Mouse (Mus musculus) hindbrain, postnatal 0 days (tissue): ENCODE data around the gene Rps2. TPM values are rescaled to one million over a fixed set of nuclear protein-coding genes. Genes with fewer than 3 reads are reported as not detected.
A peak's percentile ranks its signal among the peaks of the same experiment; 100 is the strongest.

Source experiments
- ATAC-seq: fragments of 200-750 bp; cut with Nextera tagmentation; 2 replicates; pipeline ENCODE4 v1.8.0; 2017; ENCODE audit warnings: mild to moderate bottlenecking, moderate TSS enrichment, moderate library complexity
- DNase-seq: peaks from one replicate; pipeline ENCODE4 v3.0.0-alpha.2; 2015; ENCODE audit warnings: low spot score
- H3K27ac ChIP-seq: fragments of 300-500 bp; sonication (generic); 2 replicates; pipeline ENCODE4 v1.5.1; 2014; ENCODE audit warnings: mild to moderate bottlenecking
- H3K27me3 ChIP-seq: fragments of 300-500 bp; sonication (generic); 2 replicates; pipeline ENCODE4 v1.6.1; 2014; ENCODE audit warnings: low read length, mixed read lengths; ENCODE audit not compliant: insufficient read depth
- H3K36me3 ChIP-seq: fragments of 300-500 bp; sonication (generic); 2 replicates; pipeline ENCODE4 v1.6.1; 2014; ENCODE audit warnings: low read length, mixed read lengths; ENCODE audit not compliant: insufficient read depth
- H3K4me1 ChIP-seq: fragments of 300-500 bp; sonication (generic); 2 replicates; pipeline ENCODE4 v1.6.1; 2014; ENCODE audit warnings: antibody characterized with exemption, low read length, mixed read lengths; ENCODE audit not compliant: insufficient read depth
- H3K4me2 ChIP-seq: fragments of 300-500 bp; sonication (generic); 2 replicates; pipeline ENCODE4 v1.6.1; 2014; ENCODE audit warnings: low read depth, mild to moderate bottlenecking, low read length, moderate library complexity, mixed read lengths
- H3K4me3 ChIP-seq: fragments of 300-500 bp; sonication (generic); 2 replicates; pipeline ENCODE4 v1.5.1; 2014; ENCODE audit warnings: low read length
- H3K9ac ChIP-seq: fragments of 300-500 bp; sonication (generic); replicated peaks from 2 replicates; pipeline ENCODE4 v1.6.1; 2014; ENCODE audit warnings: mild to moderate bottlenecking, low read length, moderate library complexity, mixed read lengths
- H3K9me3 ChIP-seq: fragments of 300-500 bp; sonication (generic); 2 replicates; pipeline ENCODE4 v1.6.1; 2016; ENCODE audit warnings: low read length, mixed read lengths
- CTCF ChIP-seq: IDR thresholded peaks from 2 replicates; pipeline ENCODE4 v1.5.1; 2016; ENCODE audit warnings: antibody characterized with exemption, control low read depth, low read depth
- WGBS: fragments of 180-500 bp; shearing (Covaris S2); extraction: QIAGEN DNeasy Blood & Tissue Kit; methylation state at CpG from one replicate; pipeline ENCODE4 v1.1.7; 2014; 5-methylcytosine and 5-hydroxymethylcytosine counted together
- polyA plus RNA-seq: library from polyadenylated mRNA; unstranded; fragments of >200 nt; fragmentation: Nextera tagmentation; extraction: Ambion mirVana; gene quantifications from 2 replicates; pipeline ENCODE4 v1.2.1, GENCODE M21; 2015
- total RNA-seq: library from RNA; depleted of rRNA; stranded (reverse); fragments of >200 nt; gene quantifications from 2 replicates; pipeline ENCODE4 v1.2.3, GENCODE M21; 2014

Gene Rps2
- total and polyA plus RNA-seq, 2 experiments from 2014 or later, result 820 to 2,600 TPM

- 70% methylated on average over 2 of the region's 2 CpGs for WGBS
- DNase-seq (no peak), ATAC-seq (no peak)
- no peak overlapping the region for H3K4me3 ChIP-seq
- H3K36me3 ChIP-seq, result peaks cover 35% of the 10 kb centered on the region
- no peak for TF ChIP-seq CTCF
- H3K9me3 ChIP-seq, result no peaks in the 10 kb centered on the region
- H3K4me1 ChIP-seq, result peaks cover 5% of the 10 kb centered on the region
- H3K27me3 ChIP-seq, result no peaks in the 10 kb centered on the region
- no peak overlapping the region for H3K27ac ChIP-seq
- H3K4me2 ChIP-seq, result no peak overlapping the region
- no peak overlapping the region for H3K9ac ChIP-seq
Observed at GRCm38 (mm10) chr17:24699473-24699872, 18.4 kb upstream of the Rps2 start.

- peaks cover 5% of the 10 kb centered on the region for H3K4me1 ChIP-seq
- no peak overlapping the region for H3K9ac ChIP-seq
- H3K27me3 ChIP-seq, result no peaks in the 10 kb centered on the region
- no peak overlapping the region for H3K4me2 ChIP-seq
- DNase-seq, result no peak
- no peak for TF ChIP-seq CTCF
- H3K4me3 ChIP-seq, result no peak overlapping the region
- H3K9me3 ChIP-seq, result no peaks in the 10 kb centered on the region
- H3K27ac ChIP-seq, result no peak overlapping the region
- H3K36me3 ChIP-seq, result peaks cover 45% of the 10 kb centered on the region
- 89% methylated on average over 9 of the region's 9 CpGs for WGBS
- ATAC-seq, result no peak
Observed at GRCm38 (mm10) chr17:24701251-24701650, 16.7 kb upstream of the Rps2 start.

GRCm38 (mm10) chr17:24705821-24706220 is 12.1 kb upstream of the Rps2 start:
- Histone ChIP-seq H3K9me3 (no peaks in the 10 kb centered on the region), H3K27ac (no peak overlapping the region), H3K4me1 (peaks cover 3% of the 10 kb centered on the region; the same call in 1 of the 2 replicates), H3K4me3 (no peak overlapping the region), H3K36me3 (peaks cover 32% of the 10 kb centered on the region), H3K4me2 (no peak overlapping the region), H3K9ac (no peak overlapping the region), H3K27me3 (no peaks in the 10 kb centered on the region)
- ATAC-seq (no peak), DNase-seq (no peak)
- TF ChIP-seq CTCF, result no peak
- WGBS, result 93% methylated on average over 3 of the region's 3 CpGs

GRCm38 (mm10) chr17:24706982-24707800 is 10.7 kb upstream of the Rps2 start, which contains the start of gene Tbl3:
Gene Tbl3, minus strand, starts transcription at chr17:24707660.
- peak within 1 kb of the TSS; percentile 70 for H3K4me2 ChIP-seq
- H3K4me3 ChIP-seq, result peak within 1 kb of the TSS; percentile 72
- 4% methylated on average over 32 of the region's 32 CpGs for WGBS
- peak; percentile 93 for ATAC-seq
- H3K27me3 ChIP-seq, result no peaks in the 10 kb centered on the region
- H3K36me3 ChIP-seq, result peaks cover 19% of the 10 kb centered on the region
- peak within 1 kb of the TSS; percentile 66 for H3K9ac ChIP-seq
- peak within 1 kb of the TSS; percentile 78 for H3K27ac ChIP-seq
- H3K4me1 ChIP-seq, result peaks cover 3% of the 10 kb centered on the region; the same call in 1 of the 2 replicates
- no peaks in the 10 kb centered on the region for H3K9me3 ChIP-seq
- TF ChIP-seq CTCF, result no peak
- peak; percentile 98 for DNase-seq

- TF ChIP-seq CTCF, result no peak
- H3K27ac ChIP-seq, result peak overlapping the region; percentile 78
- peak overlapping the region; percentile 66 for H3K9ac ChIP-seq
- no peaks in the 10 kb centered on the region for H3K27me3 ChIP-seq
- H3K36me3 ChIP-seq, result peaks cover 17% of the 10 kb centered on the region
- peak overlapping the region; percentile 72 for H3K4me3 ChIP-seq
- WGBS, result 7% methylated on average over 24 of the region's 24 CpGs
- peaks cover 3% of the 10 kb centered on the region; the same call in 1 of the 2 replicates for H3K4me1 ChIP-seq
- ATAC-seq (peak; percentile 68; the same call in 1 of the 2 replicates), DNase-seq (no peak)
- no peaks in the 10 kb centered on the region for H3K9me3 ChIP-seq
- H3K4me2 ChIP-seq, result peak overlapping the region; percentile 70
Observed at GRCm38 (mm10) chr17:24707801-24708425, 10.0 kb upstream of the Rps2 start.

- Histone ChIP-seq H3K27me3 (no peaks in the 10 kb centered on the region), H3K4me2 (no peak overlapping the region; the same call in 1 of the 2 replicates), H3K27ac (no peak overlapping the region), H3K9ac (no peak overlapping the region), H3K4me3 (no peak overlapping the region), H3K9me3 (no peaks in the 10 kb centered on the region), H3K4me1 (peaks cover 3% of the 10 kb centered on the region; the same call in 1 of the 2 replicates), H3K36me3 (peaks cover 17% of the 10 kb centered on the region)
- no peak for ATAC-seq
- peak; percentile 40 for DNase-seq
- peak; percentile 53; the same call in 1 of the 2 replicates for TF ChIP-seq CTCF
- WGBS, result 30% methylated on average over 2 of the region's 2 CpGs
Observed at GRCm38 (mm10) chr17:24708646-24709045, 9.3 kb upstream of the Rps2 start.
